Mouse (Mus musculus): ENCODE data around the gene Mep1a.
"Not testable (repeated sequence)": the region's sequence is repeated elsewhere in the genome, so short reads cannot be mapped to it uniquely, and the experiment has no call there.

The Mep1a gene

DNA sequence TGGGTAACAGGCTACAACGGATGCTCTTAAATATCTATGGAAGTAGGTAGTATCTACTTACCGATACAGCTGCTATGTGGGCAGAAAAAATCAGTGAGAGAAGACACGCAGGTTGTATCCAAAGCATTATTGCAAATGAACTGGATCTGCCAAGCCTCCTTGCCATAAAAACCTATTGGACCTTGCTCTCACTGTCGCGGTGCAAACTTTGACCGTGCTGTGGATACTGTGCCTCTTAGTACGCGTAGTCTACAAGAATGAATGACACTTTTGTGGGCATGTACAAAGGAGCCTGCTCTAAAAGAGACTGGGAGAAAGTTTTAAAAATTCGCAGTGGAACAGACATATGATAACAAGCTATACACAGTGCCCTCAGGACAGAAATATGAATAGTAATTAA, at the start of gene Mep1a:
Gene Mep1a (minus strand): TSS at position 221 of the 400 bp plus-strand sequence.
- Histone ChIP-seq H3K27me3 (ENCODE audit: insufficient read depth, low read length) (no peaks in the 10 kb centered on the region), H3K4me3 (replicated peaks; ENCODE audit: low read length) (no peak within 1 kb of the TSS), H3K9me3 (ENCODE audit: low read length) (no peaks in the 10 kb centered on the region), H3K36me3 (ENCODE audit: insufficient read depth, low read length) (no peaks in the 10 kb centered on the region), H3K4me1 (replicated peaks; ENCODE audit: low read depth, low read length) (no peaks in the 10 kb centered on the region)
- TF ChIP-seq NANOG (IDR thresholded peaks at IDR 0.05; ENCODE audit: borderline replicate concordance, low read length) (no peak), POU5F1 (IDR thresholded peaks at IDR 0.05; ENCODE audit: borderline replicate concordance, low read length) (no peak), CTCF (conservative IDR thresholded peaks at IDR 0.05; ENCODE audit: low read length) (no peak)

DNA sequence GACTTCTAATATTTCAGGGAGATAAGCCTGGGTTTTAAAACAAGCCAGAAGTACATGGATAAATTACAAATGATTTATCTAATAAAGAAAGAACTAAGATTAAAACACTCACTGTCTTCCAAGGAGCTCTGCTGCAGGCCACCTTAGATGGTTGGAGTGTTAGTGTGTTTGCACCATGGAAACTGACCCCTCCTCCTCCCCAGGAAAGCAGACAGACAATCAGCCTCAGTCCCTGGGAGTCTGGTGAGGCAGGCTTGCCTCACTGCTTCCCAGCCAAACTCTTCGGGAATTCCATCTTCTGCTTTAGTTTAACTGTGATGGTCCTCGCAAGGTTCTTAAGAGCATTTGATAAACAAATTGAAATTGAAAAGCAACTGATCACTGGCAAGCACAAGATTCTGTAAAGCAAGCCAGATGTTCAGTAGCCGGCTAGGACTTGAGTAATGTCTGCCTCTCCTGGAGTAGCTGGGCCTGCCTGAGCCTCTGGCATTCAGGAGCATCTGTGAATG, 48.6 kb upstream of the Mep1a start:
- TF ChIP-seq NANOG (IDR thresholded peaks at IDR 0.05; ENCODE audit: borderline replicate concordance, low read length) (no peak), POU5F1 (IDR thresholded peaks at IDR 0.05; ENCODE audit: borderline replicate concordance, low read length) (no peak), CTCF (conservative IDR thresholded peaks at IDR 0.05; ENCODE audit: low read length) (no peak)
- Histone ChIP-seq H3K4me1 (replicated peaks; ENCODE audit: low read depth, low read length) (0 out of 2 replicates have a peak, but pooled peaks cover 3% of the 10 kb centered on the region), H3K4me3 (replicated peaks; ENCODE audit: low read length) (no peak overlapping the region), H3K36me3 (ENCODE audit: insufficient read depth, low read length) (no peaks in the 10 kb centered on the region), H3K27me3 (ENCODE audit: insufficient read depth, low read length) (peaks cover 8% of the 10 kb centered on the region), H3K9me3 (ENCODE audit: low read length) (no peaks in the 10 kb centered on the region)

DNA sequence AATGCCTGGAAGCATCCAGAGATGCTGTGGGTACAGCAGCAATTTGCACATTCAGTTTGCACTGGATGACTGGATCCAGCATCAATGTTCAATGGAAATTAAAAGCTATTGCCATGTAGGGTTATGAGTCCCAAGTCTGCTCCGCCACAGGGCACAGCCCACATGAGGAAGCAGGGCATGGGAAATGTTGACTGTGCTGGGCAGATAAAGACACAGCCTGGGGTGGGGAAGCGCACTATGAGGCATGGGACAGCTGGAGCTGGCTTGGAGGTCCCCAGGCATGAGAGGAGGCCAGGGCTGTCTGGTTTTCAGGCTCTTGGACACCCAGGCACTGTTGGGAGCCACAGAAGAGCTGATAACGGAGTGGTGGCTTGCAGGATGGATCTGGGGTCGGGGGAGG, 41.4 kb upstream of the Mep1a start:
- TF ChIP-seq NANOG (IDR thresholded peaks at IDR 0.05; ENCODE audit: borderline replicate concordance, low read length) (no peak), CTCF (conservative IDR thresholded peaks at IDR 0.05; ENCODE audit: low read length) (no peak), POU5F1 (IDR thresholded peaks at IDR 0.05; ENCODE audit: borderline replicate concordance, low read length) (no peak)
- Histone ChIP-seq H3K4me3 (replicated peaks; ENCODE audit: low read length) (no peak overlapping the region), H3K9me3 (ENCODE audit: low read length) (no peaks in the 10 kb centered on the region), H3K4me1 (replicated peaks; ENCODE audit: low read depth, low read length) (peaks cover 2% of the 10 kb centered on the region; the same call in 1 of the 2 replicates), H3K27me3 (ENCODE audit: insufficient read depth, low read length) (peaks cover 12% of the 10 kb centered on the region), H3K36me3 (ENCODE audit: insufficient read depth, low read length) (no peaks in the 10 kb centered on the region)

DNA sequence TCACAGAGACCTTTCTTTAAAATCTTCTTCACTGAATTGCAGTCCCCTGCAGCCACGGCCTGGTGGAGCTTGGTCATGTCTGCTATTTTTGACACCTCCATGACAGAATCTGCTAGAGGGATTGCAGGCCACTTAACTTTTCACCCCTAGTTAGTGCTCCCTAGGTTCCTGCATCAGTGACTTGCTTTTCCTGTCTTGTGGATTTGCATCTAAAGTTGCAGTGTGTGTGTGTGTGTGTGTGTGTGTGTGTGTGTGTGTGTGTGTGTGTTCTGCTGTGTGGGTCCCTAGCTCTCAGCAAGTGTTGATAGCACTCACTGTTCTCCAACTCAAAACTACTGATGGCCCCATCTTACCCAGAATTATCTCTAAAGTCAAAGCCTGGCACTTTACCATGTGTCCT, 40.9 kb upstream of the Mep1a start, which contains the start of gene Ankrd66:
Gene Ankrd66 (minus strand): TSS at position 101 of the 400 bp plus-strand sequence.
- no peak for TF ChIP-seq POU5F1 (IDR thresholded peaks at IDR 0.05; ENCODE audit: borderline replicate concordance, low read length)
- TF ChIP-seq NANOG (IDR thresholded peaks at IDR 0.05; ENCODE audit: borderline replicate concordance, low read length) = no peak
- TF ChIP-seq CTCF (conservative IDR thresholded peaks at IDR 0.05; ENCODE audit: low read length) = no peak
- peaks cover 12% of the 10 kb centered on the region for H3K27me3 ChIP-seq (ENCODE audit: insufficient read depth, low read length)
- no peaks in the 10 kb centered on the region for H3K36me3 ChIP-seq (ENCODE audit: insufficient read depth, low read length)
- peaks cover 6% of the 10 kb centered on the region for H3K4me1 ChIP-seq (replicated peaks; ENCODE audit: low read depth, low read length)
- no peak within 1 kb of the TSS for H3K4me3 ChIP-seq (replicated peaks; ENCODE audit: low read length)
- H3K9me3 ChIP-seq (ENCODE audit: low read length) = no peaks in the 10 kb centered on the region

DNA sequence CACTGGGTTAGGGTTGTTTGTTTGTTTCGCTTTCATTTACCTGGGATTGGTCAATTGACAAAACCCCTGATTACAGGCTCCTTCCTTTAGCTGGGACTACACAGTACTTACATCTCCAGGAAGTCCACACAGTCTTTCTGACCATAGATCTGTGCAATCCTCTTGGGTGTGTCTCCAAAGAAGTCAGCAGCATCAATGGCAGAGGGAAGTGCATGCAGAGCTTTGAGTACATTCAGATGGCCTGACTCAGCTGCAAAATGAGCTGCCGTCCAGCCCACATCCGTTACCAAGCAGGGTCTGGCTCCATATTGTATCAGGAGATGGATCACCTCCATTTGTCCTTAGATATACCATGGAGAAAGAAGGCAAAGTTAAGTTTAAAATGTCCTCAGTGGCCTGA, 36.2 kb upstream of the Mep1a start:
- Histone ChIP-seq H3K36me3 (ENCODE audit: insufficient read depth, low read length) (no peaks in the 10 kb centered on the region), H3K27me3 (ENCODE audit: insufficient read depth, low read length) (peaks cover 10% of the 10 kb centered on the region), H3K4me1 (replicated peaks; ENCODE audit: low read depth, low read length) (peaks cover 26% of the 10 kb centered on the region), H3K9me3 (ENCODE audit: low read length) (no peaks in the 10 kb centered on the region), H3K4me3 (replicated peaks; ENCODE audit: low read length) (no peak overlapping the region)
- TF ChIP-seq POU5F1 (IDR thresholded peaks at IDR 0.05; ENCODE audit: borderline replicate concordance, low read length) (no peak), NANOG (IDR thresholded peaks at IDR 0.05; ENCODE audit: borderline replicate concordance, low read length) (no peak), CTCF (conservative IDR thresholded peaks at IDR 0.05; ENCODE audit: low read length) (no peak)

DNA sequence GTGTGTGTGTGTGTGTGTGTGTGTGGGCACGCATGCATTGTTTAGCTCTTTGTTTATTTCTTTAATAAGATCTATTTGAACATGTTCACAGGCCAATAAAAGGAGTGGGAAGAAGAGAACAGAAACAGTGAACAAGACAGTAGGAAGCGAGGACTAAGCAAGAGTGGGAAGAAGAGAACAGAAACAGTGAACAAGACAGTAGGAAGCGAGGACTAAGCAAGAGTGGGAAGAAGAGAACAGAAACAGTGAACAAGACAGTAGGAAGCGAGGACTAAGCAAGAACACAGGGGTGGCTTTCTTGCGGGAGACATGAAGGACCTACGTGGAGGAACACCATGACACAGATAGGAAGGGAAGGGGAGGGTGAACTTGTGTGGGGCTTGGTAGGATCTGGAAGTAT, 34.2 kb upstream of the Mep1a start:
- H3K27me3 ChIP-seq (ENCODE audit: insufficient read depth, low read length); H3K9me3 ChIP-seq (ENCODE audit: low read length); H3K36me3 ChIP-seq (ENCODE audit: insufficient read depth, low read length); H3K4me3 ChIP-seq (replicated peaks; ENCODE audit: low read length): not testable (repeated sequence)
- peaks cover 26% of the 10 kb centered on the region for H3K4me1 ChIP-seq (replicated peaks; ENCODE audit: low read depth, low read length)

DNA sequence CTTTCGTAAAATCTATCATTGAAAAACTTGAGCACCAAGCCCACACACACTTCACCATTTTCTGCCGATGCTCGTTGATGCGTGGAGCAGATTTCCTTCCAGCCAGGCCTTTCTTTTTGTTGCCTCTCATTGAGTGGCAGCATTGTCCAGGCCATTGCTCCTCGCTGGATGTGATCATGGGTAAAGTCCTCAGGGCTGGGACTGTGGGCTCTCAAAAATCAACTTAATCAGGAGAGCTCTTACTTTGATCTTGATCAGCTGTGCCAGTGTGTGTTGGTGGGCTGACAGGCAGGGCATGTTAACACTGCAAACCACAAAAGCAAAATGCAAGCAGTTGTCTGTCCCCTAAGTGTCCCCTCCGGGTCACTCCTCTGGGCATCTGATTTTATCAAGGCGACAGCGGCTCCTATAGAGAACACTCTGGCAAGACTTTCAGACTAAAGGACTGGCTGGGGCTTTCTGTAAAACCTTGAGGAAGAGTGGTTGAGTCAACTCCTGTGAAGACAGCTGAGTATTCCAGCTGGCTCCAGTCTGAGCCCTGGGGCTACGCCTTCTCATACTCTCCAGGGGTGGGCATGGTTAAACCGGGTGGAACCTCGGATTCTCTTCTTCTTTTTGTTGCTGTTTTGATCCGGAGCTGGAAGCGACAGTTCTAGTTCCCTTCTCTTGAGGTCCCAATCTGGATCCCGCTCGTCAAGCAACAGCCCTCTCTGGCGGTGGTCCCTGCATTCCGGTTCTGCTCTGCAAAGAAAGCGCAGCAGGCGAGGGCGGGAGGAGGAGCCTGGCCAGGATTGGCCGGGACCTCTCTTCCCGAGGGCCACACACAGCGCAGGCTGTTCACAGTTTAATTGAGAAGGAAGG, 32.0 kb upstream of the Mep1a start:
- H3K9me3 ChIP-seq (ENCODE audit: low read length) = no peaks in the 10 kb centered on the region
- no peaks in the 10 kb centered on the region for H3K36me3 ChIP-seq (ENCODE audit: insufficient read depth, low read length)
- H3K4me3 ChIP-seq (replicated peaks; ENCODE audit: low read length) = peak overlapping the region; percentile 53
- H3K27me3 ChIP-seq (ENCODE audit: insufficient read depth, low read length) = peaks cover 8% of the 10 kb centered on the region; the same call in 1 of the 2 replicates
- peaks cover 26% of the 10 kb centered on the region for H3K4me1 ChIP-seq (replicated peaks; ENCODE audit: low read depth, low read length)
- TF ChIP-seq CTCF (conservative IDR thresholded peaks at IDR 0.05; ENCODE audit: low read length) (no peak), NANOG (IDR thresholded peaks at IDR 0.05; ENCODE audit: borderline replicate concordance, low read length) (peak; percentile 17; the same call in 1 of the 2 replicates)

DNA sequence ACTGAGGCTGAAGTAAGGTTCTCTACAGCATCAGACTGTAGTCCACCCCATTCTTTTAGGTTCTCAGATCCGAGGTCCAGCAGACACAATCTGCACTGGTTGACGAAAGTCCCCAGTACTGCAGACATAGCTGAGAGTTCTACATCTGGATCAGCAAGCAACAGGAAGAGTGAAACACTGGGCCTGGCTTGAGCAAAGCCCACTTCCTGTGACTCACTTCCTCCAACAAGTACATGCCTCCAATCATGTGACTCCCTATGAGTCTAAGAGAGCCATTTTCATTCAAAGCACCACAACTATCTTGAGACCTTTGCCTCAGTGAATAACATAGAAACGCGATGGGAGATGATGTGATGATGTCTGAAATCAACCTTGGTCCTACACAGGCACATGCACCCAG, 28.6 kb upstream of the Mep1a start:
- Histone ChIP-seq H3K27me3 (ENCODE audit: insufficient read depth, low read length) (peaks cover 3% of the 10 kb centered on the region; the same call in 1 of the 2 replicates), H3K9me3 (ENCODE audit: low read length) (peaks cover 11% of the 10 kb centered on the region), H3K4me1 (replicated peaks; ENCODE audit: low read depth, low read length) (peaks cover 19% of the 10 kb centered on the region), H3K36me3 (ENCODE audit: insufficient read depth, low read length) (no peaks in the 10 kb centered on the region), H3K4me3 (replicated peaks; ENCODE audit: low read length) (no peak overlapping the region)
- TF ChIP-seq NANOG (IDR thresholded peaks at IDR 0.05; ENCODE audit: borderline replicate concordance, low read length) = no peak
- no peak for TF ChIP-seq CTCF (conservative IDR thresholded peaks at IDR 0.05; ENCODE audit: low read length)

DNA sequence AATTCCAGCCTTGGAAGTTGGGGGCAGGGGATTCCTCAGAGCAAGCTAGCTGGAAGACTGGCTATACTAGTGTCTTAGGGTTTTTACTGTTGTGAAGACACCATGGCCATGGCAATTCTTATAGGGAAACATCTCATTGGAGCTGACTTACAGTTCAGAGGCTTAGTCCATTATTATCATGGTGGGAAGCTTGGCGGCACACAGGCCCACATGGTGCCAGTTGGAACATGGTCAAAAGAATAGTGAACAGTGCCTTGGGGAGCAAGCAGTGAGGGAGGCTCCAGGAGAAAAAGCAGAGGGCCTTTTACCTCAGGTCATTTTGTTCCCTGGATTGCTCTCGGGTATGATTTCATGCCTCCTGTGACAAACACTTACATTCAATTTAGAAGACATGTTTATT, 27.9 kb upstream of the Mep1a start:
- Histone ChIP-seq H3K4me3 (replicated peaks; ENCODE audit: low read length) (no peak overlapping the region), H3K4me1 (replicated peaks; ENCODE audit: low read depth, low read length) (peaks cover 12% of the 10 kb centered on the region), H3K9me3 (ENCODE audit: low read length) (peaks cover 13% of the 10 kb centered on the region), H3K27me3 (ENCODE audit: insufficient read depth, low read length) (no peaks in the 10 kb centered on the region), H3K36me3 (ENCODE audit: insufficient read depth, low read length) (no peaks in the 10 kb centered on the region)
- TF ChIP-seq CTCF (conservative IDR thresholded peaks at IDR 0.05; ENCODE audit: low read length) (no peak), NANOG (IDR thresholded peaks at IDR 0.05; ENCODE audit: borderline replicate concordance, low read length) (no peak), POU5F1 (IDR thresholded peaks at IDR 0.05; ENCODE audit: borderline replicate concordance, low read length) (no peak)
